Mouse (Mus musculus): ENCODE results near the gene Nox3.

The Nox3 gene

GRCm38 (mm10) chr17:3602954-3603672, 92.9 kb downstream of the Nox3 start:
- no peak for DNase-seq

GRCm38 (mm10) chr17:3598393-3598792, 97.7 kb downstream of the Nox3 start:
- no peak for DNase-seq

GRCm38 (mm10) chr17:3597866-3598265, 98.2 kb downstream of the Nox3 start:
- DNase-seq: no peak

- no peak for DNase-seq
These were observed 98.9 kb downstream of the Nox3 start for GRCm38 (mm10) chr17:3597130-3597529.

All from liver (tissue).